Mouse (Mus musculus) lung, postnatal 0 days (tissue): ENCODE results near the gene Rph3al. TPM values are rescaled to one million over a fixed set of nuclear protein-coding genes. Genes with fewer than 3 reads are reported as not detected.

ENCODE experiments used
- ATAC-seq: fragments of 200-750 bp; cut with Nextera tagmentation; 2 replicates; pipeline ENCODE4 v1.8.0; 2017; ENCODE audit warnings: moderate library complexity
- DNase-seq: peaks from one replicate; pipeline ENCODE4 v3.0.0-alpha.2; 2016; ENCODE audit warnings: low spot score
- H3K27ac ChIP-seq: fragments of 300-500 bp; sonication (generic); 2 replicates; pipeline ENCODE4 v1.5.1; 2014; ENCODE audit warnings: antibody characterized with exemption, mild to moderate bottlenecking, low read length, mixed read lengths
- H3K27me3 ChIP-seq: fragments of 300-500 bp; sonication (generic); replicated peaks from 2 replicates; pipeline ENCODE4 v1.6.1; 2014; ENCODE audit warnings: low read length, mixed read lengths; ENCODE audit not compliant: insufficient read depth
- H3K36me3 ChIP-seq: fragments of 300-500 bp; sonication (generic); 2 replicates; pipeline ENCODE4 v1.6.1; 2014; ENCODE audit warnings: low read length, mixed read lengths; ENCODE audit not compliant: insufficient read depth
- H3K4me1 ChIP-seq: fragments of 300-500 bp; sonication (generic); 2 replicates; pipeline ENCODE4 v1.6.1; 2014; ENCODE audit warnings: antibody characterized with exemption, low read depth, low read length, mixed read lengths; ENCODE audit not compliant: insufficient read depth
- H3K4me2 ChIP-seq: fragments of 300-500 bp; sonication (generic); replicated peaks from 2 replicates; pipeline ENCODE4 v1.6.1; 2014; ENCODE audit warnings: low read depth, mild to moderate bottlenecking, low read length, moderate library complexity, mixed read lengths
- H3K4me3 ChIP-seq: fragments of 300-500 bp; sonication (generic); 2 replicates; pipeline ENCODE4 v1.5.1; 2014; ENCODE audit warnings: low read depth, low read length
- H3K9ac ChIP-seq: fragments of 300-500 bp; sonication (generic); replicated peaks from 2 replicates; pipeline ENCODE4 v1.6.1; 2014; ENCODE audit warnings: low read depth, mild to moderate bottlenecking
- H3K9me3 ChIP-seq: fragments of 300-500 bp; sonication (generic); 2 replicates; pipeline ENCODE4 v1.6.1; 2016; ENCODE audit warnings: low read length, mixed read lengths
- CTCF ChIP-seq: IDR thresholded peaks from 2 replicates; pipeline ENCODE4 v1.5.1; 2016; ENCODE audit warnings: antibody characterized with exemption, mild to moderate bottlenecking
- EP300 ChIP-seq: IDR thresholded peaks from 2 replicates; pipeline ENCODE4 v1.6.1; 2016; ENCODE audit warnings: antibody characterized with exemption, mild to moderate bottlenecking, control low read depth
- WGBS: fragments of 180-500 bp; shearing (Covaris S2); extraction: QIAGEN DNeasy Blood & Tissue Kit; methylation state at CpG from one replicate; pipeline ENCODE4 v1.1.7; 2014; 5-methylcytosine and 5-hydroxymethylcytosine counted together
- polyA plus RNA-seq: library from polyadenylated mRNA; unstranded; fragments of >200 nt; fragmentation: Nextera tagmentation; extraction: Ambion mirVana; gene quantifications from 2 replicates; pipeline ENCODE4 v1.2.1, GENCODE M21; 2015

The Rph3al gene
- polyA plus RNA-seq, 1 experiment from 2014 or later, result 11.0 TPM

GRCm38 (mm10) chr11:75794602-75795320 lies 143.5 kb downstream of the Rph3al start:
- Histone ChIP-seq H3K9ac (no peak overlapping the region), H3K9me3 (no peaks in the 10 kb centered on the region), H3K27ac (no peak overlapping the region), H3K4me3 (peak overlapping the region; percentile 38), H3K4me2 (peak overlapping the region; percentile 62), H3K36me3 (no peaks in the 10 kb centered on the region), H3K4me1 (no peaks in the 10 kb centered on the region), H3K27me3 (peaks cover 31% of the 10 kb centered on the region)
- no peak for DNase-seq
- ATAC-seq, result peak; percentile 25; the same call in 1 of the 2 replicates
- WGBS, result 10% methylated on average over 19 of the region's 45 CpGs
- TF ChIP-seq EP300 (no peak), CTCF (no peak)

- no peaks in the 10 kb centered on the region for H3K36me3 ChIP-seq
- H3K27ac ChIP-seq, result no peak overlapping the region
- WGBS, result 80% methylated on average over 5 of the region's 5 CpGs
- H3K4me2 ChIP-seq, result no peak overlapping the region
- DNase-seq (no peak), ATAC-seq (no peak)
- no peaks in the 10 kb centered on the region for H3K9me3 ChIP-seq
- H3K27me3 ChIP-seq, result peaks cover 31% of the 10 kb centered on the region
- H3K4me3 ChIP-seq, result no peak overlapping the region
- H3K9ac ChIP-seq, result no peak overlapping the region
- TF ChIP-seq EP300, result no peak
- TF ChIP-seq CTCF, result no peak
- H3K4me1 ChIP-seq, result no peaks in the 10 kb centered on the region
Observed at GRCm38 (mm10) chr11:75793351-75793750, 144.9 kb downstream of the Rph3al start.

- no peak for ATAC-seq
- H3K36me3 ChIP-seq, result no peaks in the 10 kb centered on the region
- peaks cover 28% of the 10 kb centered on the region for H3K27me3 ChIP-seq
- H3K9me3 ChIP-seq, result no peaks in the 10 kb centered on the region
- no peak overlapping the region for H3K27ac ChIP-seq
- no peak overlapping the region for H3K4me2 ChIP-seq
- WGBS, result 76% methylated on average over 5 of the region's 5 CpGs
- no peak overlapping the region for H3K4me3 ChIP-seq
- H3K4me1 ChIP-seq, result no peaks in the 10 kb centered on the region
- no peak for DNase-seq
- no peak overlapping the region for H3K9ac ChIP-seq
- no peak for TF ChIP-seq CTCF
- TF ChIP-seq EP300, result no peak
Observed at GRCm38 (mm10) chr11:75792535-75792934, 145.7 kb downstream of the Rph3al start.

- Histone ChIP-seq H3K9me3 (no peaks in the 10 kb centered on the region), H3K9ac (no peak overlapping the region), H3K4me2 (no peak overlapping the region), H3K27ac (no peak overlapping the region), H3K4me1 (no peaks in the 10 kb centered on the region), H3K4me3 (no peak overlapping the region), H3K36me3 (no peaks in the 10 kb centered on the region), H3K27me3 (no peaks in the 10 kb centered on the region)
- no peak for TF ChIP-seq CTCF
- no peak for TF ChIP-seq EP300
- WGBS, result 66% methylated on average over 8 of the region's 8 CpGs
- DNase-seq (no peak), ATAC-seq (no peak)
Observed at GRCm38 (mm10) chr11:75785897-75786296, 152.3 kb downstream of the Rph3al start.

GRCm38 (mm10) chr11:75783799-75784198 lies 154.4 kb downstream of the Rph3al start:
- Histone ChIP-seq H3K36me3 (no peaks in the 10 kb centered on the region), H3K4me2 (no peak overlapping the region), H3K4me1 (no peaks in the 10 kb centered on the region), H3K27ac (no peak overlapping the region), H3K27me3 (no peaks in the 10 kb centered on the region), H3K9me3 (no peaks in the 10 kb centered on the region), H3K9ac (no peak overlapping the region), H3K4me3 (no peak overlapping the region)
- TF ChIP-seq CTCF, result no peak
- no peak for ATAC-seq
- 59% methylated on average over 5 of the region's 5 CpGs for WGBS
- DNase-seq, result no peak

- ATAC-seq (peak; percentile 81), DNase-seq (peak; percentile 88)
- H3K27ac ChIP-seq, result no peak overlapping the region
- no peak overlapping the region for H3K4me3 ChIP-seq
- no peak overlapping the region for H3K4me2 ChIP-seq
- no peak for TF ChIP-seq EP300
- TF ChIP-seq CTCF, result peak; percentile 99
- no peak overlapping the region for H3K9ac ChIP-seq
- H3K9me3 ChIP-seq, result no peaks in the 10 kb centered on the region
- H3K27me3 ChIP-seq, result no peaks in the 10 kb centered on the region
- no peaks in the 10 kb centered on the region for H3K36me3 ChIP-seq
- no peaks in the 10 kb centered on the region for H3K4me1 ChIP-seq
- WGBS, result 15% methylated on average over 6 of the region's 6 CpGs
Observed at GRCm38 (mm10) chr11:75781919-75782318, 156.3 kb downstream of the Rph3al start.

Other genes starting within 250 kb of the Rph3al start
- gene Ywhae, start 205.6 kb downstream of the Rph3al start, polyA plus RNA-seq, result 453 and 499 TPM in 2 replicates
- 0.06 and 0.10 TPM in 2 replicates for gene Doc2b, start 142.4 kb downstream of the Rph3al start, polyA plus RNA-seq
- gene 1700016K19Rik, start 61.5 kb upstream of the Rph3al start, polyA plus RNA-seq, result 15.5 and 20.2 TPM in 2 replicates
- 54.3 and 54.4 TPM in 2 replicates for gene Rflnb, start 89.4 kb upstream of the Rph3al start, polyA plus RNA-seq
- 28.5 and 29.7 TPM in 2 replicates for gene Vps53, start 241.2 kb upstream of the Rph3al start, polyA plus RNA-seq
- gene Fam57a, start 241.2 kb upstream of the Rph3al start, polyA plus RNA-seq, result 27.0 and 33.8 TPM in 2 replicates